Mouse (Mus musculus): ENCODE data around the gene Tril. TPM values are rescaled to one million over a fixed set of nuclear protein-coding genes. Genes with fewer than 3 reads are reported as not detected.
A peak's percentile ranks its signal among the peaks of the same experiment; 100 is the strongest.

Gene Tril
- total RNA-seq, 2 experiments from 2014 or later, result 32.2 to 35.7 TPM

- peak; percentile 58 for TF ChIP-seq CTCF (conservative IDR thresholded peaks at IDR 0.05)
- DNase-seq (ENCODE audit: low spot score in 2 of 2), result peak in 1 of 2 experiments; percentile 58
- Histone ChIP-seq H3K4me3 (peak overlapping the region; percentile 68), H3K27ac (peak overlapping the region; percentile 91)
Measured at GRCm38 (mm10) chr6:53818732-53819661, 1.6 kb downstream of the Tril start.

- H3K27ac ChIP-seq, result peak overlapping the region; percentile 91
- peak; percentile 76 for TF ChIP-seq CTCF (conservative IDR thresholded peaks at IDR 0.05)
Measured at GRCm38 (mm10) chr6:53818264-53818731, 2.3 kb downstream of the Tril start.

GRCm38 (mm10) chr6:53817763-53818174 lies 2.9 kb downstream of the Tril start:
- no peak for TF ChIP-seq CTCF (conservative IDR thresholded peaks at IDR 0.05)
- peak overlapping the region; percentile 68 for H3K4me3 ChIP-seq
- no peak for DNase-seq (ENCODE audit: low spot score in 2 of 2)
- peak overlapping the region; percentile 91 for H3K27ac ChIP-seq

More at GRCm38 (mm10) chr6:53818264-53818731, 2.3 kb downstream of the Tril start:
- DNase-seq (ENCODE audit: low spot score in 2 of 2), result peak; percentile 43 to 57
- H3K4me3 ChIP-seq, result peak overlapping the region; percentile 68

GRCm38 (mm10) chr6:53816661-53817060 lies 4.0 kb downstream of the Tril start:
- H3K4me3 ChIP-seq, result peak overlapping the region; percentile 68; the same call in 1 of the 2 replicates
- peak overlapping the region; percentile 91; the same call in 1 of the 2 replicates for H3K27ac ChIP-seq
- no peak for TF ChIP-seq CTCF (conservative IDR thresholded peaks at IDR 0.05)
- DNase-seq (ENCODE audit: low spot score in 2 of 2), result no peak

GRCm38 (mm10) chr6:53815691-53816090 lies 4.9 kb downstream of the Tril start:
- H3K4me3 ChIP-seq, result no peak overlapping the region
- DNase-seq (ENCODE audit: low spot score in 2 of 2), result no peak
- no peak for TF ChIP-seq CTCF (conservative IDR thresholded peaks at IDR 0.05)
- no peak overlapping the region for H3K27ac ChIP-seq

DNA sequence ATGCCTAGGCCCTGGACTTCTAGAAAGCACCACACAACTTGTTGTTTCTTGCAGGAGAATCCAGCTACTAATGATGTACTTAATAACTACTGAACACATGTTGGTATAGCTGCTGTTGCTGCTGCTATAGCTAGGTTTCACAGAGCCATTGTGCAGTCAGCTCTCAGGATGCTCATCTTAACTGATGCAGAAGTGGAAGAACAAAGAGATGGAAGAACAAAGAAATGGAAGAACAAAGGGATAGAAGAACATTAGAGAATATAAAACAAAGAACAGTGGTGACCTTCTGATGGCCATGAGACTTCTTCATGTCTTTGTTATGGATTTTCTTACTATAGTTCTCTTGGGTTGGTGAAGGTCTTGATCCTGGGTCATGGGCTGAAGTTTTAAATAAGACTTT lies 6.4 kb downstream of the Tril start:
- no peak for TF ChIP-seq CTCF (conservative IDR thresholded peaks at IDR 0.05)
- H3K27ac ChIP-seq, result no peak overlapping the region
- DNase-seq (ENCODE audit: low spot score in 2 of 2), result no peak
- H3K4me3 ChIP-seq, result no peak overlapping the region

- Histone ChIP-seq H3K27ac (no peak overlapping the region), H3K4me3 (no peak overlapping the region)
Measured at GRCm38 (mm10) chr6:53812242-53812641, 8.4 kb downstream of the Tril start.

GRCm38 (mm10) chr6:53808801-53809200 lies 11.8 kb downstream of the Tril start:
- no peak overlapping the region for H3K27ac ChIP-seq
- H3K4me3 ChIP-seq, result no peak overlapping the region
- no peak for DNase-seq (ENCODE audit: low spot score in 2 of 2)
- no peak for TF ChIP-seq CTCF (conservative IDR thresholded peaks at IDR 0.05)

More at GRCm38 (mm10) chr6:53812242-53812641, 8.4 kb downstream of the Tril start:
- TF ChIP-seq CTCF (conservative IDR thresholded peaks at IDR 0.05), result peak; percentile 61
- DNase-seq (ENCODE audit: low spot score in 2 of 2), result no peak

- TF ChIP-seq CTCF (conservative IDR thresholded peaks at IDR 0.05), result no peak
- no peak for DNase-seq (ENCODE audit: low spot score in 2 of 2)
- no peak overlapping the region for H3K27ac ChIP-seq
Measured at GRCm38 (mm10) chr6:53807185-53807584, 13.4 kb downstream of the Tril start.

GRCm38 (mm10) chr6:53806591-53807023 lies 14.0 kb downstream of the Tril start:
- no peak for DNase-seq (ENCODE audit: low spot score in 2 of 2)
- TF ChIP-seq CTCF (conservative IDR thresholded peaks at IDR 0.05), result no peak
- Histone ChIP-seq H3K4me3 (no peak overlapping the region), H3K27ac (no peak overlapping the region)

More at GRCm38 (mm10) chr6:53807185-53807584, 13.4 kb downstream of the Tril start:
- no peak overlapping the region for H3K4me3 ChIP-seq

GRCm38 (mm10) chr6:53806021-53806420 lies 14.6 kb downstream of the Tril start:
- TF ChIP-seq CTCF (conservative IDR thresholded peaks at IDR 0.05), result no peak
- H3K4me3 ChIP-seq, result no peak overlapping the region
- no peak for DNase-seq (ENCODE audit: low spot score in 2 of 2)
- H3K27ac ChIP-seq, result no peak overlapping the region

GRCm38 (mm10) chr6:53804145-53804544 lies 16.5 kb downstream of the Tril start:
- no peak for DNase-seq (ENCODE audit: low spot score in 2 of 2)
- no peak for TF ChIP-seq CTCF (conservative IDR thresholded peaks at IDR 0.05)
- Histone ChIP-seq H3K27ac (no peak overlapping the region), H3K4me3 (no peak overlapping the region)

DNA sequence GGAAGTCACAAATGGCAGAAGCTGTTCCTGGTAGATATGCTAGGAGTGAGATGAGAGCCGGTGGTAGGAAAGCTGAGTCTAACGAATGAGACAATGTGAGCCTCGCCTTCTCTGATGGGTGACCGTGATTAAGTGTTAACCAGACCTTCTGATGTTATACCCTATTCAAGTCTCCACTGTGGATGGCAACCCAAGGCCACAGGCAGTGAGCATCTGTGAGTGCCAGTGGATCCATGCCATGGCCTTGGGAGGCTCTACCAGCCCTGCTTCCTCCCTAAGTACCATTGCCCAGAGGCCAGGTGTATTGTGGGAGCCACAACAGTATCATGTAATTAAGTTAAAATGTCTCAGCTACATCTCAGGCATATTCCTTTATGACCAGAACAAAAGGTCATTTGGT lies 17.1 kb downstream of the Tril start:
- DNase-seq (ENCODE audit: low spot score in 2 of 2), result no peak

More for the DNA sequence above, 17.1 kb downstream of the Tril start:
- H3K27ac ChIP-seq, result peak overlapping the region; percentile 28; the same call in 1 of the 2 replicates
- H3K4me3 ChIP-seq, result no peak overlapping the region
- TF ChIP-seq CTCF (conservative IDR thresholded peaks at IDR 0.05), result no peak

All from layer of hippocampus, adult 2 months (tissue).